Mouse (Mus musculus): ENCODE measurements around the gene Trim9.

GRCm38 (mm10) chr12:70333253-70333805 lies 14.1 kb downstream of the Trim9 start:
- no peak for TF ChIP-seq CTCF (IDR thresholded peaks at IDR 0.05; ENCODE audit: borderline replicate concordance, insufficient read depth, low read length)
- no peak for TF ChIP-seq POLR2A (IDR thresholded peaks at IDR 0.05; ENCODE audit: low read depth, low read length)
